Comparison of ENCODE assay signal across 17 mouse cellular contexts in genomic region chr2:114486980-114487379, GRCm38 (mm10).
DNase-seq lines count a peak whose midpoint lies in the region; ATAC-seq lines count a peak whose summit lies in the region.
"Had no signal": no experiment of that assay in that cellular context is flagged by ENCODE, and none has a peak within 500 bp of the region (broad histone marks: within the 10 kb centered on the region; RNA-seq: fewer than 3 reads in every experiment).

No protein-coding gene starts in this region.

- peak; percentile 26 for DNase-seq in kidney, postnatal 14 days
- DNase-seq in kidney, adult 8-10 months: no peak
- peak; percentile 29 to 41 for DNase-seq in cerebellum, postnatal 10 days
- DNase-seq in cerebellum, postnatal 36 days: peak; percentile 2 to 4
- DNase-seq in urinary bladder, adult 18-20 months (ENCODE audit: low spot score in 2 of 2): no peak
- DNase-seq: embryo, embryonic 11 days; lung, adult 2 months; lung, postnatal 4 days; right cerebral cortex, postnatal 4 days had no signal

- no peak overlapping the region for H3K4me3 ChIP-seq in forebrain, embryonic 15.5 days
- no peak overlapping the region for H3K4me3 ChIP-seq in forebrain, embryonic 16.5 days (replicated peaks; ENCODE audit: low read length)
- H3K4me3 ChIP-seq: forebrain, embryonic 10.5 days; heart, embryonic 10.5 days; left cerebral cortex, adult 2 months; liver, embryonic 12.5 days; midbrain, embryonic 10.5 days had no signal

- no peak overlapping the region for H3K4me2 ChIP-seq in forebrain, embryonic 15.5 days (replicated peaks)
- no peak overlapping the region for H3K4me2 ChIP-seq in forebrain, embryonic 16.5 days (ENCODE audit: low read length)
- H3K4me2 ChIP-seq: liver, embryonic 12.5 days had no signal

- peaks cover 4% of the 10 kb centered on the region for H3K4me1 ChIP-seq in forebrain, embryonic 15.5 days
- no peaks in the 10 kb centered on the region; the same call in 1 of the 2 replicates for H3K4me1 ChIP-seq in forebrain, embryonic 16.5 days (replicated peaks; ENCODE audit: control insufficient read depth, insufficient read depth, low read length)
- H3K4me1 ChIP-seq: forebrain, embryonic 10.5 days; heart, embryonic 10.5 days; liver, embryonic 12.5 days; midbrain, embryonic 10.5 days had no signal

- H3K27me3 ChIP-seq in forebrain, embryonic 15.5 days: no peaks in the 10 kb centered on the region
- no peaks in the 10 kb centered on the region for H3K27me3 ChIP-seq in forebrain, embryonic 16.5 days (replicated peaks; ENCODE audit: control insufficient read depth, insufficient read depth, low read length)
- H3K27me3 ChIP-seq: liver, embryonic 12.5 days had no signal

- H3K9ac ChIP-seq in forebrain, embryonic 15.5 days (replicated peaks): no peak overlapping the region
- no peak overlapping the region for H3K9ac ChIP-seq in forebrain, embryonic 16.5 days (replicated peaks; ENCODE audit: low read depth, low read length)
- H3K9ac ChIP-seq: liver, embryonic 12.5 days had no signal

- H3K9me3 ChIP-seq in forebrain, embryonic 15.5 days: no peaks in the 10 kb centered on the region
- no peaks in the 10 kb centered on the region for H3K9me3 ChIP-seq in forebrain, embryonic 16.5 days (ENCODE audit: control insufficient read depth, low read length)
- H3K9me3 ChIP-seq: forebrain, embryonic 10.5 days; heart, embryonic 10.5 days; liver, embryonic 12.5 days; midbrain, embryonic 10.5 days had no signal

- 0 out of 2 replicates have a peak overlapping the region, but pooled peaks have one; percentile 40 for H3K27ac ChIP-seq in forebrain, embryonic 15.5 days (replicated peaks)
- H3K27ac ChIP-seq in forebrain, embryonic 16.5 days (ENCODE audit: low read length): no peak overlapping the region
- H3K27ac ChIP-seq: forebrain, embryonic 10.5 days; heart, embryonic 10.5 days; left cerebral cortex, adult 2 months; liver, embryonic 12.5 days; midbrain, embryonic 10.5 days had no signal

- no peak for ATAC-seq in forebrain, embryonic 15.5 days (replicated peaks)
- ATAC-seq in forebrain, embryonic 16.5 days: no peak
- ATAC-seq: inflammation-experienced regulatory T-cells, adult 6 months; liver, embryonic 12.5 days had no signal

- no peaks in the 10 kb centered on the region for H3K36me3 ChIP-seq in forebrain, embryonic 15.5 days
- no peaks in the 10 kb centered on the region for H3K36me3 ChIP-seq in forebrain, embryonic 16.5 days (ENCODE audit: control insufficient read depth, insufficient read depth)
- H3K36me3 ChIP-seq: forebrain, embryonic 10.5 days; heart, embryonic 10.5 days; liver, embryonic 12.5 days; midbrain, embryonic 10.5 days had no signal

Comparison
In these comparisons a context has a peak if more than half of its experiments do, and no peak if none do; other contexts are left out.
1. DNase-seq: peak in kidney, postnatal 14 days (single experiment), cerebellum, postnatal 10 days (2 of 2) and cerebellum, postnatal 36 days (2 of 2); none in kidney, adult 8-10 months (0 of 2) and urinary bladder, adult 18-20 months (0 of 2).